Mouse (Mus musculus): ENCODE results near the gene Fgf11.

Gene Fgf11

DNA sequence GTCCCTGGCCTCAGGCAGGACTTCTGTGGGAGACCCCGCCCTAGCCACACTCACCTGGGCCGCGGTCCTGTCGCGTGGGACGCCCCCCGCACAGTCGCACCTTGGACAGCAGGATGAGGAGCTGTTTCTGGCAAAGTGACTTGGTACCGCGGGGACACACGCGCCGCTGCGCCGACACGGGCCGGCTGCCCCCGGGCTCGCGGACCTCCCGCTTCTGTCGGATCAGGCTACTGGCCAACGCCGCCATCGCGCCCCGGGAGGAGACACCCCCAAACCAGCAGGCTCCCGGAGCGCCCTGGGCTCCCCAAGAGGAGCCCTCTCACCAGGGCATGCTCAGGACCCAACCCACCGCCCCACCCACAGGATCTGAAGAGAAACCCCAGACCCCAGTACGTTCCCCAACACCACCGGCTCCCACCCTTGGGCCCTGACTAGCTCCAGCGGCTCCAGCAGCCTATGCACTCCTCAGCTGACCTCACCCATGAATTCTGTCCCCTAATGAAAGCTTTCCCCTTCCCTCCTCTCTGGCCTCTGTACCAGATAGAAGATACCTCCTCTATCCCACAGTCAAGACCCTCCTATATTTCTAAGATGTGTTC lies at the start of gene Fgf11:
Fgf11 (minus strand) TSS at position 479 of the 599 bp plus-strand sequence.
- DNase-seq (ENCODE audit: low spot score): no peak

GRCm38 (mm10) chr11:69850754-69851153 lies 49.1 kb upstream of the Fgf11 start:
- no peak for DNase-seq (ENCODE audit: low spot score)

DNA sequence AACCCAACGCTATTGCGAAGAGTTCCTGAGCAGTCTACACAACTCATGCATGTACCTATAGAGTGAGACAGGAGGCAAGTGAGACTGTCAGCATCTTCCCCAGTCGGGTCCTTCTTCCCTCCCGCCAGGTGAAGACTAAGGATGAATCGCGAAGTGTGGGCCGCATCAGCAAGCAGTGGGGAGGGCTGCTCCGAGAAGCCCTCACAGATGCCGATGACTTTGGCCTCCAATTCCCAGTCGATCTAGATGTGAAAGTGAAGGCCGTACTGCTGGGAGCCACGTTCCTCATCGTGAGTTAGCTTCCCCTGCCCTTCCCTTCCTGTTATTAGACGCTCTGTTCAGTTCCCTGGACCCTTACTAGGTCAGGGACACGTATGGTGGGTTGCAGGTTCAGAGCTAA lies 48.2 kb upstream of the Fgf11 start:
- no peak for DNase-seq (ENCODE audit: low spot score)

DNA sequence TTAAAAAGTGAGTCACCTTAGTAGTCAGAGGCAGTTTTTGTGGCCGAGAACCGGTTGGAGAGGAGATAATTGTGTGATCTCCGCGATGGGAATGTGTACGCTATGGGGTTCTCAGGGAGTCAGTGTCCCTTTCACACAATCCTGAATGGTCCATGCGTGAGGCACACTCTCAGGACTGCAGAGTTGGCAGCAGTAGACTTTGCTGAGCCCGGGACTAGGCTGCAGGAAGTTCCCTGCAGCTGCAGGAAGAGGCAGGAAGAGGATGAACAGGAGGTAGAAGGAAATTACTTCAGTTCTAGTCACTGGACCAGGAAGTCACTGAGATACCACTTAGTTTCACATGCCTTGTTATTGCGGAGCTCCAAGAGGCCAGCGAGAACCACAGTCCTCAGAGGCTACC lies 47.5 kb upstream of the Fgf11 start:
- DNase-seq (ENCODE audit: low spot score): no peak

- no peak for DNase-seq (ENCODE audit: low spot score)
Measured at GRCm38 (mm10) chr11:69848021-69848420, 46.4 kb upstream of the Fgf11 start.

- DNase-seq (ENCODE audit: low spot score): peak; percentile 61
Measured at GRCm38 (mm10) chr11:69846738-69847688, 45.4 kb upstream of the Fgf11 start.

DNA sequence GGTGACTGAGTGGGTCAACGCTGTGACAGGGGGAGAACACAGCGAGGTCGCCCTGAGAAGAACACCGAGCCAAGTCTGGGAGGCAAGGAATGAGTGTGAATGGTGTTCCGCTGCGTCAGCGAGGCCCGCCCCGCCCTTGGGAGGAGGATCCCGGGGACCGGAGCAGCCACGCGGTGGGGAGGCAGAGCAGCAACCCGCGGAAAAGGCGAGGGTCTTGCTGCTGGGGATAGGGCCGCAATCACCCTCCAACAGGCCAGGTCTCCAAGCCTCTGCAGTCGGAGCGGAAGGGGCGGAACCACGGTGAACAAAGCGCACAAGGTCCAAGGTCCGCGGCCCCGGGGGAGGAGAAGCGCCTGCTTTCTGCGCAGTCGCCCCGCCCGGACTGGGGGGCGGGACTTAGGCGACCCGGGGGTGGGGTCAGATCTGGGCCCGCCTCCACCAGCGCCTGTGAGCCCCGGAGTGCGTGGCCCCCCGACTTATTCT lies 44.6 kb upstream of the Fgf11 start, which contains the start of gene Plscr3:
Plscr3 (plus strand) TSS at position 179 of the 483 bp plus-strand sequence.
- peak; percentile 92 for DNase-seq (ENCODE audit: low spot score)

- no peak for DNase-seq (ENCODE audit: low spot score)
Measured at GRCm38 (mm10) chr11:69838714-69839104, 37.1 kb upstream of the Fgf11 start.

- DNase-seq (ENCODE audit: low spot score): peak; percentile 84
Measured at GRCm38 (mm10) chr11:69837952-69838713, 36.5 kb upstream of the Fgf11 start, which contains the start of gene Tmem256. Gene Tmem256, plus strand, starts transcription at chr11:69838514.

GRCm38 (mm10) chr11:69837604-69837951 lies 35.9 kb upstream of the Fgf11 start, which contains the start of gene Nlgn2:
Gene Nlgn2, minus strand, starts transcription at chr11:69837784.
- DNase-seq (ENCODE audit: low spot score): peak; percentile 45

DNA sequence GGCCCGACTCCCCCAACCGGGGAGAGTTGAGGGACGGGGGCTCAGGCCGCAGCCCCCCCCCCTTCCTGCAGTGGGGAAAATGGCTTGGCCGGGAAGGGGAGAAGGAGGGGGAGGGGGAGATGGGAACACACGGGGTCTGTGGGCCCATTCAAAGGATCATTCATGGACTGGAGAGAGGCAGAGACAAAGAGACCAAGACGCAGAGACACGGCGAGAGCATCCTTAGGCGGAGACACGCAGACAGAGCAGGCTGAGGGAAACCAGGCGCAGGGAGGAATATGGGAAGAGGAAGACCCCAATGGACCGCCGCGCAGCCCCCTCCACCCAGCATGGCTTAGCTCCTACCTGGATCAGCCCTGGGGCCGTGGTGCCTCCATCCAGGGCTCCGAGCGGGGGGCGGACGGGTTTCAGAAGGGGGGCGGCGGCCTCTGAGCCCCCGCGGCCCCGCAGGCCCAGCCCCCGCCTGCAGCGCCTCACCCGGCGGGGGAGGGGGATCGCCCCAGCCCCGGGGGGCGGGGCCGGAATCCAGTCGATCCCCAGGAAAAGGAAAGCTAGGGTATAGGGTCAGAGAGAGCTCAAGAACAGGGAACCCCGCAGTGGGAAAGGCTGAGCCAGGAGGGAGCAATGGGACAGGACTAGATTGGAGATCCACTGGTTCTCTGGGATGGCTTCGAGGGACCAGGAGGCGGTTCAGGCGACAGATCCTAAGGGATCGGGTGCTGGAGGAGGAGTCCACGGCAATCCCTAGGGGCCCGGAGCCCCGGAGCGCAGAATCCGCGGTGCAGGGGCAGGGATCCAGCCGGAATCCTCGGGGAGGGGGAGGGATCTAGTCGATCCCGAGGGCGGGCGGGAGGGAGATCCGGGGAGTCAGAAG lies 35.3 kb upstream of the Fgf11 start:
- no peak for DNase-seq (ENCODE audit: low spot score)

GRCm38 (mm10) chr11:69835966-69836335 lies 34.3 kb upstream of the Fgf11 start:
- no peak for DNase-seq (ENCODE audit: low spot score)

DNA sequence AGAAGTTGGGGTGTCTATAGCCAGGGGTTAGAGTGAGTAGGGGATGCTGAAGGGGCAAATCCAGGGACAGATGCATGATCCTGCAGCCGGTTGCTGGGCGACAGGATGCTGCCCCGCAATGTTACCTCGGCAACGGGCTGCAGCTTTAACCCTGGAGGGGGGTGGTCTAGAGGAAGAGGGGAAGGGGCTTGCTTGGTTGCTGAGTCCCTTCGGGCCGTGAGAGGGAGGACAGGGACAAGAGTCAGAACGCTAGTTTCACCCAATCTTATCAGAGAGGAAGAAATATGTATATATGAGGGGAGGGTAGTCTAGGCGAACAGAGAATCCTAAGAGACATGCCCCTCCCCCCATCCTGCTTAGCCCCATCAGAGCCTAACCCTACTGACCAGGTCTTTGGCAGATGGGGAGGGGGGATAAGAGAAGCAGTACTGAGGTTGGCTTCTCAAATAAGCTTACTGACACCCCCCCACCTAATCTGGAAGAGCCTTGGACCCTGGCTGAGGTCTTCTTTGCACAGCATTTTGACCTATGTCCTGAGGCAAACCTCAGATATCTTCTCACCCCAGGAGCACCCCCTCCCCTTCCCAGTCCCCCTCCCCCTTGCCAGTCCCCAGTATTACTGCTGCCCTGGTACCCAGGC lies 33.8 kb upstream of the Fgf11 start:
- DNase-seq (ENCODE audit: low spot score): no peak

GRCm38 (mm10) chr11:69834001-69834549 lies 32.4 kb upstream of the Fgf11 start:
- DNase-seq (ENCODE audit: low spot score): no peak

DNA sequence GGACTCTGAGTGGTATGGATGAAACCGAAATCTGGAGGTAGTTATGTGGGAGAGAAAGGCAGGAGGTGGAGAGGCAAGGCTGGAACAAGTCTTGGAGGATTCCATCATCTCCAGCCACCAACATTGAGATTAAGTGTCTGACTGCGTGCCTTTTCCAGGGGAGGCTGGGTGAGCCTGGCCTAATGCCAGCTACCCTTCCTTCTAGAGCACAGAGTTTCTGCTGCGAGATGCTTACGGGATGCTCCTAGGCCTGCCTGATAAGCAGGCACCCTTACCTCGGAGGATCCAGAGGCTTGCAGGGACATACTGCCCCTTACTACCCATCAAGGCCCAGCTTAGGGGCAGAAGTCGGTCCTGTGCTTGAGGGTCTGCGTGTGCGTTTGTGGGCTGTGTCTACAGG lies 31.9 kb upstream of the Fgf11 start:
- no peak for DNase-seq (ENCODE audit: low spot score)

DNA sequence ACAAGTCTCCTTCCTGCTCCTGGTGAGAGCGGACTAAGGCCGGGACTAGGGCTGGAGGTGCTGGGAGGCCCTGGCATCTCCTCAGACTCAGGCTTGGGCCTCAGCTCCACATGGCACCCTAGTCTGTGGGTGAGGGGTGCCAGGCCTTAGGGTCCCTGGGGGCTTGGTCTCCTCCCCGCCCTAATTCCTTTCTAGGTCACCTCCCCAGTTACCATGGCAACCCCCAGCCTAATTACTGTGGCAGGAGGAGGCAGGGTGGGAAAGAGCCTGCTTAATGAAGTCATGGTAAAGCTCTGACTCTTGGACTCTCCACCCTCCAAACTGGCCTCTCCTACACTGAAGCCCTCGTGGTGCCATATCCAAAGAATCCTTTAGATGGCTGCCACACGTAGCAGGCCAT lies 27.2 kb upstream of the Fgf11 start:
- DNase-seq (ENCODE audit: low spot score): no peak

DNA sequence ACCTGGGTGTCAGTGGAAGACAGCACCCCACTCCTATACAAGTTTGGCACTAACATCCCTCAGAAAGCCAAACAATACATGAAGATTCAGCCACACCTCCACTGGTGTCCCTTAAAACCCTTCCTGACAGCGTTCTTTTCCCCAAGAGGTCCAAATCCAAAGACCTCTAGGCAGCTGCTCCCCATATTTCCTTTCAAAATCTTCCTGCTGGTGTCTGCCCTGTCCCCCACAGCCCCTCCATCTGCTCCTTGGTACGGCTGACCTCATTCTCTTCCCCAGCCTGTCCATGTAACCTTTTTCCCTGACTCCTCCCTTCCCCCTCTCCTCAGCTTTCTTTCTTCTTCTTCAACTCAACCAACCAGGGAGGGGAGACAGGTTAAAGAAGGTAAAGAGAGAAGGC lies 21.8 kb upstream of the Fgf11 start:
- DNase-seq (ENCODE audit: low spot score): no peak

DNA sequence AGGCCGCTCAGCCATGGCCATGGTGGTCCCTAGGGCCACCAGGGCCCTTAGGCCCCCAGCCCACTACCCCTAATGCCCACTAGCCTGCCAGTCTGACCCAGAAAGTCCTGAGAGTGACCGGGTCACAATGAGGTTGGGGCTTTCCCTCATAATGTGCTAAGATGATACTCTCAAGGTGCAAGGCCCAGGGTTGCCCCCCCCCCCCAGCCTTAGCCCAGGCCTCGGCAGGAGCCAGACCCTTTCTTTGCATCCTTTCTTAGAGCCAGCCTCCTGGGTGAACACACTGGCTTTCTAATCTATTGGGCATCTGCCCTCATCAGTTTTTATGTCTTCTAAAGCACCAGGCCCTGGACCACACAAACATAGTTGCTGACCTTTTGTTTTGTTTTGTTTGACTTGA lies 20.4 kb upstream of the Fgf11 start, which contains the start of gene Spem1:
Spem1 (minus strand) TSS at position 101 of the 400 bp plus-strand sequence.
- DNase-seq (ENCODE audit: low spot score): no peak

DNA sequence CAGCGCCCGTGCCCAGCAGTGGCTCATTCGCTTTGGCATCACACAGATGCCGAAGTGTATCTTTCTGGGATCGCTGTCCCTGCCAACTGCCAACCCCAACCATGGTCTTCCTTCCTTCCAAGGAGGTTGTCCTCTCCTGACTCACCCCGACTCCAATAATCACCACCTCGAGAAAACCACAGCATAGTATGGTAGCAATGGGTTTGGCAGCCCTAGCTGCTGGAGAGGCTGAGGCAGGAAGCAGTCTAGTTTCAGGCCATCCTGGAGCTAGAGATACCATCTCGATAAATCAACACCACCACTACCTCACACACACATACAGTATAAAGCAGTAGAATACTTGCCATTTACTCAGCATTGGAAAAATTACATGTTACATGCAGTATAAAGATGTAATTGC lies 17.2 kb upstream of the Fgf11 start:
- no peak for DNase-seq (ENCODE audit: low spot score)

GRCm38 (mm10) chr11:69818365-69818764 lies 16.7 kb upstream of the Fgf11 start, which contains the start of gene Spem2:
Gene Spem2, minus strand, starts transcription at chr11:69818465.
- DNase-seq (ENCODE audit: low spot score): no peak

Measured in urinary bladder, postnatal 25 days (tissue).